Mouse (Mus musculus) ES-Bruce4 (cell line): Measurements from ENCODE around the gene Bdkrb2. TPM values are rescaled to one million over a fixed set of nuclear protein-coding genes. Genes with fewer than 3 reads are reported as not detected.

ENCODE experiments used
- H3K27ac ChIP-seq: 2 replicates; pipeline ENCODE4 v1.5.1; 2012; ENCODE audit warnings: low read length, inconsistent platforms; ENCODE audit not compliant: insufficient read depth
- H3K27me3 ChIP-seq: 2 replicates; pipeline ENCODE4 v1.6.1; 2012; ENCODE audit warnings: mild to moderate bottlenecking, low read length, inconsistent platforms; ENCODE audit not compliant: control insufficient read depth, poor library complexity, insufficient read depth, severe bottlenecking
- H3K36me3 ChIP-seq: 2 replicates; pipeline ENCODE4 v1.6.1; 2012; ENCODE audit warnings: inconsistent platforms, mild to moderate bottlenecking, low read length, moderate library complexity; ENCODE audit not compliant: control insufficient read depth, poor library complexity, insufficient read depth, severe bottlenecking
- H3K4me1 ChIP-seq: one replicate; pipeline ENCODE4 v1.8.1; 2011; ENCODE audit warnings: low read length; ENCODE audit not compliant: control insufficient read depth, insufficient read depth
- H3K4me3 ChIP-seq: 2 replicates; pipeline ENCODE4 v1.5.1; 2011; ENCODE audit warnings: low read depth, mild to moderate bottlenecking, low read length
- H3K9ac ChIP-seq: 2 replicates; pipeline ENCODE4 v1.6.1; 2012; ENCODE audit warnings: low read depth, mild to moderate bottlenecking, inconsistent platforms; ENCODE audit not compliant: poor library complexity, severe bottlenecking
- H3K9me3 ChIP-seq: replicated peaks from 2 replicates; pipeline ENCODE4 v1.6.1; 2012; ENCODE audit warnings: mild to moderate bottlenecking, low read length, inconsistent platforms; ENCODE audit not compliant: control insufficient read depth, poor library complexity, insufficient read depth, severe bottlenecking
- CTCF ChIP-seq: IDR thresholded peaks from one replicate; pipeline ENCODE4 v1.8.1; 2011; ENCODE audit warnings: low read depth, low read length
- EP300 ChIP-seq: IDR thresholded peaks from 2 replicates; pipeline ENCODE4 v1.6.1; 2011; ENCODE audit warnings: low read depth, low read length; ENCODE audit not compliant: insufficient read depth
- POLR2A ChIP-seq: IDR thresholded peaks from one replicate; pipeline ENCODE4 v1.8.1; 2011; ENCODE audit warnings: low read length; ENCODE audit not compliant: insufficient read depth
- polyA plus RNA-seq: library from polyadenylated mRNA; stranded (reverse); fragments of >200 nt; gene quantifications from 2 replicates; pipeline ENCODE4 v1.2.4, GENCODE M21; 2011; ENCODE audit warnings: low read depth; ENCODE audit not compliant: missing spikeins, insufficient read depth, insufficient read length

Gene Bdkrb2
- polyA plus RNA-seq, 1 experiment = 1.2 TPM

GRCm38 (mm10) chr12:105544872-105545271 is 18.2 kb upstream of the Bdkrb2 start:
- Histone ChIP-seq H3K9ac (no peak overlapping the region), H3K4me3 (no peak overlapping the region), H3K27ac (no peak overlapping the region), H3K36me3 (no peaks in the 10 kb centered on the region), H3K27me3 (no peaks in the 10 kb centered on the region), H3K9me3 (no peaks in the 10 kb centered on the region), H3K4me1 (peaks cover 8% of the 10 kb centered on the region)
- TF ChIP-seq POLR2A (no peak), EP300 (no peak), CTCF (no peak)

DNA sequence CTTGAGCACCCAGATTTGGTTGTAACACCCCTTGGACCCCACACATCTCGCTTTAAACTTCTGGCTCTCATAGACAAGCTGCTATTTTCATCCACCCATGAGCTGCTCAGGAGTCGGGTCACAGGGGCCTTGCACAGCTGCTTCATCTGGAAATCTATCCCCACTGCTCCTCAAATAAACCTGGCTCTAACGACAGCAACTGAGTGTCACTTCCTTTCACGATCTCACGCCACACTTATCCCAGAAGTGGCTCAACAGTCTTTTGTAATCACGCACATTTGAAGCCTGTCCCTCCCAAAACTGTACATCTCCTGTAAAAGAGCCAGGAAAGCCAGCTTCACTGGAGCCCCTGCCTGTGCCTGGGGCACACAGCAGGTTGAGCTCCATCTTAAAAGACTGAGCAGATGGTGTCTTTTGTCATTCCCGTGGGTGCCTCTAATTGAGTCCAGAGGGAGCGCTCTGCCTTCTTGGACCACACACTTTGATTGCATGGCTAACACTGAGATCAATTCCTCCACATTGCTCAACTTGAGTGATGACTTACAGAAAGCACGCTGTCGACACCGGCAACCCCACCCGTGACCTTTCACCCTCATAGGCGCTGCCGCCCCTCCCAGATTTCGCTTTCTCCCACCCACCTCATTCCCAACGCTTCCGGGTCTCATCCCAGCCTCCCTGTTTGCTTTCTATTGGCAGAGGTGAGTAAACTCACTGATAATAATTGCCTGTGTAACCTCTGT is 17.2 kb upstream of the Bdkrb2 start:
- Histone ChIP-seq H3K4me1 (peaks cover 8% of the 10 kb centered on the region), H3K27ac (peak overlapping the region; percentile 34), H3K27me3 (no peaks in the 10 kb centered on the region), H3K4me3 (no peak overlapping the region), H3K9ac (no peak overlapping the region), H3K9me3 (no peaks in the 10 kb centered on the region), H3K36me3 (no peaks in the 10 kb centered on the region)
- TF ChIP-seq CTCF (no peak), EP300 (peak; percentile 87)

DNA sequence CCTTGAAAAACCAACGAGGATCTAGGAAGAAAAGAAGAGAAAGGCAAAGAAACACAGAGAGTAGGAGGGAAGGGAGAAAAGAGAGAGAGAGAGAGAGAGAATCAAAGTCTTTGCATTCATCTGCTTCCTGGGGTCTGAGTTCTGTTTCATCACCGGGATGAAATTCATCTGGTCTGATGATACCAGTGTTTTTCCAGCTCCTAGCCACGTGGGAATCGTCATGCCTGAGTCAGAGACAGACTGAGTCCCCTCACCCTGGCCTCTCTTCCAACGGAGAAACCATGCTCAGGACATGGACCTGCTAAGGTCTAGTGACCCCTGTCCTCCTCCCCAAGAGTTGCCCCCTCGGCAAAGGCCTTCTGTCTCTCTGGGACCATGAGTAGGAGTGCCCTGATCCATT is 16.5 kb upstream of the Bdkrb2 start:
- no peaks in the 10 kb centered on the region for H3K36me3 ChIP-seq
- no peaks in the 10 kb centered on the region for H3K27me3 ChIP-seq
- no peak overlapping the region for H3K9ac ChIP-seq
- no peak overlapping the region for H3K27ac ChIP-seq
- no peaks in the 10 kb centered on the region for H3K9me3 ChIP-seq
- H3K4me3 ChIP-seq = no peak overlapping the region
- no peak for TF ChIP-seq EP300
- TF ChIP-seq CTCF = no peak
- TF ChIP-seq POLR2A = no peak
- H3K4me1 ChIP-seq = peaks cover 8% of the 10 kb centered on the region

DNA sequence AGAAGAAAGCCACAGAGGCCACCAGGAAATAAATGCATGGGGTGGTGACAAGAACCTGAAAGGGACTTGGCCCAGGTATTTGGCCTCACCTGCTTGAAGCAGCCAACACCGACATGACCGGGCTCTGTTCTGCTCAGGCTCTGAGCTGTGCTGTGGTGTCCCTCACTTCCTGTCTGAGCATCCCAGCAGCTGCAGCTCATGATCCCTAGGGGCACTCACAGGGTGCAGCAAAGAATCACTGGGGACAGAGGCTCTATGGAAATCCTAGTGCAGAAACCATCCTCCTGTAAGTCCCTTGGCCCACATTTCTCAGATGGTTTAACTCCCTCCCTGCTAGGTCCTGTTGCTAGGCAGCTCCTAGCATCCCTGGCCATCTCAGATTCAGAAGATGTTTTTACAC is 15.9 kb upstream of the Bdkrb2 start:
- no peak overlapping the region for H3K4me3 ChIP-seq
- no peak overlapping the region for H3K27ac ChIP-seq
- H3K4me1 ChIP-seq = peaks cover 8% of the 10 kb centered on the region
- H3K27me3 ChIP-seq = no peaks in the 10 kb centered on the region
- no peak for TF ChIP-seq CTCF
- no peak for TF ChIP-seq POLR2A
- TF ChIP-seq EP300 = no peak
- H3K9me3 ChIP-seq = no peaks in the 10 kb centered on the region
- H3K36me3 ChIP-seq = no peaks in the 10 kb centered on the region
- H3K9ac ChIP-seq = no peak overlapping the region

DNA sequence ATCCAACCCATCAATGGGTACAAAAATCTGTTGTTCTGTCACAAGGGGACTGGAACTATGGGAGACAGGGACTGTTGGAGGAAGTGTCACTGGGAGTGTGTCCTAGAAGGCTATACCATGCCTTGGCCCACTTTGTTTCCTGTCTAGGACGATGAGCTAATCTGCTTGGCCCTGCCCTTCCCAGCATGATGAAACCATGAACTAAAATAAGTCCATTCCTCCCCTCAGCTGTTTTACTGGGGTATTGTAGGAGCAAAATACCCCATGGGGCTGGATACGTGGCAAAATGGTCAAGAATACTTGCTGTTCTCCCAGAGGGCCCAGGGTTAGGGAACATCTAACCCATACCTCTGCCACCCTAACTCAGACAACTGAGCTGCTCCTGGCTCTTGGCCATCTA is 15.0 kb upstream of the Bdkrb2 start:
- TF ChIP-seq CTCF = no peak
- no peak for TF ChIP-seq POLR2A
- no peak for TF ChIP-seq EP300
- Histone ChIP-seq H3K36me3 (no peaks in the 10 kb centered on the region), H3K27ac (no peak overlapping the region), H3K9ac (no peak overlapping the region), H3K27me3 (no peaks in the 10 kb centered on the region), H3K4me1 (peaks cover 8% of the 10 kb centered on the region), H3K9me3 (no peaks in the 10 kb centered on the region), H3K4me3 (no peak overlapping the region)

DNA sequence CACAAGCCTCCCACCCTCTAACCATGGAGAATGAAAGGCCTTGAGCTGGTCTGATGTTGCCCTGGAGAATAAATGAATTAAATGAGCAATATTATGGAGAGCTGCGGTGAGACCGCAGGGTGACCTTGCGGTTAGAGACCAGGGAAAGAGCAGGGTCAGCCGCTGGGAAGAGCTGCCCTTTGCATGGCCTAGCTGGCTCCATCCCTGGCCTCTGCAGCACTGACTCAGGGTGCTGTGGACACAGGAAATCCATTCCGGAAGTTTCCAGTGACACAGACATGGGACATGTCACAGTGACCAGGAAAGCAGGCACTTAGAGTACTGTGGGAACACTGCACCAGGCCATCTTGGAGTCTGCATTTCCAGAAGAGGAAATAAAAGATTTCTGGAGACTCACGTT is 14.1 kb upstream of the Bdkrb2 start:
- no peaks in the 10 kb centered on the region for H3K9me3 ChIP-seq
- no peak overlapping the region for H3K9ac ChIP-seq
- no peak overlapping the region for H3K4me3 ChIP-seq
- H3K4me1 ChIP-seq = peaks cover 7% of the 10 kb centered on the region
- no peaks in the 10 kb centered on the region for H3K27me3 ChIP-seq
- H3K36me3 ChIP-seq = no peaks in the 10 kb centered on the region
- no peak overlapping the region for H3K27ac ChIP-seq
- TF ChIP-seq EP300 = no peak
